Mouse (Mus musculus) heart, embryonic 14.5 days (tissue): Measurements from ENCODE around the gene 4931400O07Rik. TPM values are rescaled to one million over a fixed set of nuclear protein-coding genes. Genes with fewer than 3 reads are reported as not detected.

Source experiments
- ATAC-seq: fragments of 200-750 bp; cut with Nextera tagmentation; 2 replicates; pipeline ENCODE4 v1.8.0; 2017; ENCODE audit warnings: low read depth, moderate TSS enrichment; ENCODE audit not compliant: insufficient number of reproducible peaks, insufficient read depth, low FRiP score
- H3K27ac ChIP-seq, 2 experiments: fragments of 200-500 bp in 1 of 2; fragments of 300-500 bp in 1 of 2; sonication (generic) in 1 of 2; replicated peaks in 1 of 2; 2 replicates each; pipeline ENCODE4 v1.5.1; 2012 to 2014; ENCODE audit warnings: low read depth in 2 of 2, low read length in 2 of 2, control low read depth in 1 of 2, mild to moderate bottlenecking in 1 of 2, mixed read lengths in 1 of 2; ENCODE audit not compliant: control insufficient read depth in 1 of 2, insufficient read depth in 1 of 2
- H3K27me3 ChIP-seq: fragments of 300-500 bp; sonication (generic); 2 replicates; pipeline ENCODE4 v1.6.1; 2014; ENCODE audit warnings: mild to moderate bottlenecking, low read length, control low read depth; ENCODE audit not compliant: control insufficient read depth, insufficient read depth
- H3K36me3 ChIP-seq: fragments of 300-500 bp; sonication (generic); 2 replicates; pipeline ENCODE4 v1.6.1; 2014; ENCODE audit warnings: mild to moderate bottlenecking, control low read depth, low read length, mixed read lengths; ENCODE audit not compliant: control insufficient read depth, insufficient read depth
- H3K4me1 ChIP-seq, 2 experiments: fragments of 200-500 bp in 1 of 2; fragments of 300-500 bp in 1 of 2; sonication (generic) in 1 of 2; 2 replicates each; pipeline ENCODE4 v1.6.1; 2012 to 2014; ENCODE audit warnings: low read length in 2 of 2, control low read depth in 1 of 2, mixed read lengths in 1 of 2; ENCODE audit not compliant: control insufficient read depth in 2 of 2, insufficient read depth in 2 of 2
- H3K4me2 ChIP-seq: fragments of 300-500 bp; sonication (generic); 2 replicates; pipeline ENCODE4 v1.6.1; 2014; ENCODE audit warnings: mild to moderate bottlenecking, low read length
- H3K4me3 ChIP-seq, 2 experiments: fragments of 200-500 bp in 1 of 2; fragments of 300-500 bp in 1 of 2; sonication (generic) in 1 of 2; 2 replicates each; pipeline ENCODE4 v1.5.1; 2012 to 2014; ENCODE audit warnings: low read length in 2 of 2, mild to moderate bottlenecking in 2 of 2, control low read depth in 1 of 2, low read depth in 1 of 2, moderate library complexity in 1 of 2; ENCODE audit not compliant: control insufficient read depth in 1 of 2, insufficient read depth in 1 of 2
- H3K9ac ChIP-seq: fragments of 300-500 bp; sonication (generic); 2 replicates; pipeline ENCODE4 v1.6.1; 2014; ENCODE audit warnings: mild to moderate bottlenecking, low read length
- H3K9me3 ChIP-seq: fragments of 300-500 bp; sonication (generic); 2 replicates; pipeline ENCODE4 v1.6.1; 2016; ENCODE audit warnings: low read length, control low read depth; ENCODE audit not compliant: control insufficient read depth
- WGBS: fragments of 180-500 bp; shearing (Covaris S2); extraction: QIAGEN DNeasy Blood & Tissue Kit; methylation state at CpG from one replicate; pipeline ENCODE4 v1.1.7; 2014; 5-methylcytosine and 5-hydroxymethylcytosine counted together
- polyA plus RNA-seq: library from polyadenylated mRNA; unstranded; fragments of >200 nt; fragmentation: Nextera tagmentation; extraction: Ambion mirVana; gene quantifications from 2 replicates; pipeline ENCODE4 v1.2.1, GENCODE M21; 2014

Gene 4931400O07Rik
- polyA plus RNA-seq, result not detected in 2 replicates

DNA sequence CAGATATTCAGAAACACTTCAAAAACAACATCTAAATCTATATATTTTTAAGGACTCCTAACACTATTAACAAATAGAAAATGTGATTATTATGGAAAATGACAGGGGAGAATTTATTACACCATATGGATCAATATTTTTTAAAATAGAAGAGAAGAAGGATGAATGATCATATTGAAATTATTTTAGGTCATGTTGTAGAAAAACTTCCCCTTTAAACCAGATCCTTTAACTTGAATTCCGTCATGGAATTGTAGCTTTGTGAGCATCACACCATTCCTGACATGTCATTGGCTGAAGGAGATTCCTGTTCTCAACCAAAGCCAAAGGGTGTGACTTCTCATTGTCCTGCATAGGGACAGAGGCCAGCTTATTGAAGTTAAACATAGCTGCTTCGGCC is at the start of gene 4931400O07Rik:
TSS of gene 4931400O07Rik (plus strand) at position 301 of the 400 bp plus-strand sequence.
- Histone ChIP-seq H3K4me2 (no peak within 1 kb of the TSS), H3K27me3 (no peaks in the 10 kb centered on the region), H3K27ac (no peak within 1 kb of the TSS), H3K9ac (no peak within 1 kb of the TSS), H3K4me1 (no peaks in the 10 kb centered on the region), H3K4me3 (no peak within 1 kb of the TSS), H3K9me3 (no peaks in the 10 kb centered on the region), H3K36me3 (no peaks in the 10 kb centered on the region)
- ATAC-seq, result no peak
- 74% methylated on average over 2 of the region's 2 CpGs for WGBS

Other genes with a start within 250 kb of the 4931400O07Rik start
- gene 4933402E13Rik, start 184.5 kb upstream of the 4931400O07Rik start, polyA plus RNA-seq, result not detected in 2 replicates